Mouse (Mus musculus): Measurements from ENCODE around the gene Arhgap19.

Arhgap19 gene

GRCm38 (mm10) chr19:41831718-41832391, 30.0 kb upstream of the Arhgap19 start:
- DNase-seq (ENCODE audit: low read depth, low spot score), result no peak

- DNase-seq (ENCODE audit: low read depth, low spot score), result no peak
Measured at GRCm38 (mm10) chr19:41831101-41831570, 29.3 kb upstream of the Arhgap19 start.

GRCm38 (mm10) chr19:41830106-41831031, 28.5 kb upstream of the Arhgap19 start:
- no peak for DNase-seq (ENCODE audit: low read depth, low spot score)

- peak; percentile 70 for DNase-seq (ENCODE audit: low read depth, low spot score)
Measured at GRCm38 (mm10) chr19:41829381-41830105, 27.7 kb upstream of the Arhgap19 start, which contains the start of gene Frat1. TSS of gene Frat1 (plus strand) at chr19:41829970.

GRCm38 (mm10) chr19:41828941-41829340, 27.1 kb upstream of the Arhgap19 start:
- DNase-seq (ENCODE audit: low read depth, low spot score), result no peak

- no peak for DNase-seq (ENCODE audit: low read depth, low spot score)
Measured at GRCm38 (mm10) chr19:41826529-41826928, 24.7 kb upstream of the Arhgap19 start.

- no peak for DNase-seq (ENCODE audit: low read depth, low spot score)
Measured at GRCm38 (mm10) chr19:41824950-41825349, 23.1 kb upstream of the Arhgap19 start.

- DNase-seq (ENCODE audit: low read depth, low spot score), result no peak
Measured at GRCm38 (mm10) chr19:41822589-41822988, 20.7 kb upstream of the Arhgap19 start.

GRCm38 (mm10) chr19:41821436-41821835, 19.6 kb upstream of the Arhgap19 start:
- no peak for DNase-seq (ENCODE audit: low read depth, low spot score)

GRCm38 (mm10) chr19:41818749-41819148, 16.9 kb upstream of the Arhgap19 start:
- no peak for DNase-seq (ENCODE audit: low read depth, low spot score)

GRCm38 (mm10) chr19:41817325-41817724, 15.5 kb upstream of the Arhgap19 start:
- DNase-seq (ENCODE audit: low read depth, low spot score), result no peak

- DNase-seq (ENCODE audit: low read depth, low spot score), result no peak
Measured at GRCm38 (mm10) chr19:41816915-41817314, 15.1 kb upstream of the Arhgap19 start.

GRCm38 (mm10) chr19:41816410-41816809, 14.6 kb upstream of the Arhgap19 start:
- DNase-seq (ENCODE audit: low read depth, low spot score), result no peak

GRCm38 (mm10) chr19:41813374-41813773, 11.5 kb upstream of the Arhgap19 start:
- no peak for DNase-seq (ENCODE audit: low read depth, low spot score)

GRCm38 (mm10) chr19:41812525-41812924, 10.7 kb upstream of the Arhgap19 start:
- no peak for DNase-seq (ENCODE audit: low read depth, low spot score)

- no peak for DNase-seq (ENCODE audit: low read depth, low spot score)
Measured at GRCm38 (mm10) chr19:41810074-41810473, 8.2 kb upstream of the Arhgap19 start.

GRCm38 (mm10) chr19:41808104-41808634, 6.3 kb upstream of the Arhgap19 start:
- no peak for DNase-seq (ENCODE audit: low read depth, low spot score)

- DNase-seq (ENCODE audit: low read depth, low spot score), result no peak
Measured at GRCm38 (mm10) chr19:41807497-41807896, 5.7 kb upstream of the Arhgap19 start.

- peak; percentile 23 for DNase-seq (ENCODE audit: low read depth, low spot score)
Measured at GRCm38 (mm10) chr19:41805831-41806230, 4.0 kb upstream of the Arhgap19 start.

GRCm38 (mm10) chr19:41803322-41803721, 1.5 kb upstream of the Arhgap19 start:
- peak; percentile 19 for DNase-seq (ENCODE audit: low read depth, low spot score)

- peak; percentile 40 for DNase-seq (ENCODE audit: low read depth, low spot score)
Measured at GRCm38 (mm10) chr19:41800986-41801741, 683 bp downstream of the Arhgap19 start.

All from 3T3-L1 (cell line).